Mouse (Mus musculus) testis, postnatal 10 days (tissue): ENCODE measurements around the gene Nckap5.
A peak's percentile ranks its signal among the peaks of the same experiment; 100 is the strongest.
"Not testable (repeated sequence)": the region's sequence is repeated elsewhere in the genome, so short reads cannot be mapped to it uniquely, and the experiment has no call there.

Experiments used
- DNase-seq: peaks from one replicate; pipeline ENCODE4 v3.0.0; 2021; ENCODE audit warnings: low spot score

Gene Nckap5

GRCm38 (mm10) chr1:126830031-126830927 is at the start of gene Nckap5:
TSS of gene Nckap5 (minus strand) at chr1:126830799.
- DNase-seq = peak; percentile 81

GRCm38 (mm10) chr1:126877495-126877894 is 46.9 kb upstream of the Nckap5 start:
- DNase-seq = no peak

GRCm38 (mm10) chr1:126868372-126868771 is 37.8 kb upstream of the Nckap5 start:
- DNase-seq = no peak

- DNase-seq = no peak
Measured at GRCm38 (mm10) chr1:126867912-126868311, 37.3 kb upstream of the Nckap5 start.

GRCm38 (mm10) chr1:126865591-126866086 is 35.0 kb upstream of the Nckap5 start:
- DNase-seq = no peak

GRCm38 (mm10) chr1:126861816-126862215 is 31.2 kb upstream of the Nckap5 start:
- no peak for DNase-seq

GRCm38 (mm10) chr1:126860537-126860936 is 29.9 kb upstream of the Nckap5 start:
- DNase-seq = no peak

- DNase-seq = no peak
Measured at GRCm38 (mm10) chr1:126849481-126849880, 18.9 kb upstream of the Nckap5 start.

- no peak for DNase-seq
Measured at GRCm38 (mm10) chr1:126846317-126846716, 15.7 kb upstream of the Nckap5 start.

- no peak for DNase-seq
Measured at GRCm38 (mm10) chr1:126832885-126833284, 2.3 kb upstream of the Nckap5 start.

- no peak for DNase-seq
Measured at GRCm38 (mm10) chr1:126829031-126829430, 1.6 kb downstream of the Nckap5 start.

- no peak for DNase-seq
Measured at GRCm38 (mm10) chr1:126824841-126825240, 5.8 kb downstream of the Nckap5 start.

- no peak for DNase-seq
Measured at GRCm38 (mm10) chr1:126822246-126822645, 8.4 kb downstream of the Nckap5 start.

GRCm38 (mm10) chr1:126817381-126818034 is 13.1 kb downstream of the Nckap5 start:
- DNase-seq = peak; percentile 48

GRCm38 (mm10) chr1:126806994-126807611 is 23.5 kb downstream of the Nckap5 start:
- DNase-seq = no peak

GRCm38 (mm10) chr1:126806548-126806947 is 24.1 kb downstream of the Nckap5 start:
- DNase-seq = no peak

GRCm38 (mm10) chr1:126802405-126802804 is 28.2 kb downstream of the Nckap5 start:
- DNase-seq = no peak

GRCm38 (mm10) chr1:126801706-126802105 is 28.9 kb downstream of the Nckap5 start:
- no peak for DNase-seq

GRCm38 (mm10) chr1:126799379-126799798 is 31.2 kb downstream of the Nckap5 start:
- DNase-seq = no peak

- DNase-seq = not testable (repeated sequence)
Measured at GRCm38 (mm10) chr1:126780354-126780941, 50.2 kb downstream of the Nckap5 start.

- DNase-seq = not testable (repeated sequence)
Measured at GRCm38 (mm10) chr1:126773947-126774346, 56.7 kb downstream of the Nckap5 start.

- no peak for DNase-seq
Measured at GRCm38 (mm10) chr1:126766971-126767370, 63.6 kb downstream of the Nckap5 start.
